Mouse (Mus musculus): ENCODE data around the gene E130114P18Rik. TPM values are rescaled to one million over a fixed set of nuclear protein-coding genes. Genes with fewer than 3 reads are reported as not detected.

Gene E130114P18Rik
- polyA plus RNA-seq, 1 experiment from 2014 or later, result 39.8 TPM

DNA sequence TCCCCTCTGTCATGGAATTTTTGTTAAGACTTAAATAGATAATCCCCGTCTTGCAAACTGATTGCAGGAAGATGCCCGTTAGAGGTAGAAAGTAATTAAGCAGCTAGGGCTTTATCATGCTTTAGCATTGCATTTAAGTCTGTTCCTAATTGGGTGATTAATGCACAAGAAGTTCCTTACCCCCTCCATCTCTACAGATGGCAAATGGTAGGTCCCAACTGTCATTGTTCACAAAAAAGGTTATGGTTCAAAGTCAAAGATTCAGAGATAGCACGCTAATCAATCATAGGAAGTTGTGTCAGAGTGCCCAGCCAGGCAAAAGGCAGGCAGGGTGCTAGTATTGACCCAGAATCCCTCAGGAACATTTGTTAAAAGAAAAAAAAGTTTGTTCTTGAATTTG lies 25.9 kb upstream of the E130114P18Rik start:
- Histone ChIP-seq H3K9me3 (no peaks in the 10 kb centered on the region), H3K4me1 (peaks cover 34% of the 10 kb centered on the region), H3K27ac (replicated peaks) (no peak overlapping the region), H3K4me2 (replicated peaks) (no peak overlapping the region), H3K27me3 (no peaks in the 10 kb centered on the region), H3K4me3 (no peak overlapping the region), H3K9ac (replicated peaks) (no peak overlapping the region), H3K36me3 (0 out of 2 replicates have a peak, but pooled peaks cover 3% of the 10 kb centered on the region)
- ATAC-seq (replicated peaks), result no peak
- 33% methylated on average over 3 of the region's 3 CpGs for WGBS

- Histone ChIP-seq H3K9me3 (no peaks in the 10 kb centered on the region), H3K36me3 (0 out of 2 replicates have a peak, but pooled peaks cover 4% of the 10 kb centered on the region), H3K9ac (replicated peaks) (no peak overlapping the region), H3K4me1 (peaks cover 42% of the 10 kb centered on the region), H3K27me3 (no peaks in the 10 kb centered on the region), H3K4me2 (replicated peaks) (peak overlapping the region; percentile 3; the same call in 1 of the 2 replicates), H3K27ac (replicated peaks) (peak overlapping the region; percentile 32; the same call in 1 of the 2 replicates), H3K4me3 (no peak overlapping the region)
- 0 out of 2 replicates have a peak, but pooled peaks have one; percentile 30 for ATAC-seq (replicated peaks)
- WGBS, result 64% methylated on average over 10 of the region's 10 CpGs
Observed at GRCm38 (mm10) chr4:97796505-97796904, 18.6 kb upstream of the E130114P18Rik start.

GRCm38 (mm10) chr4:97795957-97796356 lies 18.1 kb upstream of the E130114P18Rik start:
- Histone ChIP-seq H3K4me1 (peaks cover 46% of the 10 kb centered on the region), H3K27ac (replicated peaks) (peak overlapping the region; percentile 32), H3K4me3 (no peak overlapping the region), H3K27me3 (no peaks in the 10 kb centered on the region), H3K9ac (replicated peaks) (no peak overlapping the region), H3K9me3 (no peaks in the 10 kb centered on the region), H3K4me2 (replicated peaks) (peak overlapping the region; percentile 3; the same call in 1 of the 2 replicates), H3K36me3 (0 out of 2 replicates have a peak, but pooled peaks cover 3% of the 10 kb centered on the region)
- ATAC-seq (replicated peaks), result peak; percentile 54; the same call in 1 of the 2 replicates
- 51% methylated on average over 5 of the region's 5 CpGs for WGBS

DNA sequence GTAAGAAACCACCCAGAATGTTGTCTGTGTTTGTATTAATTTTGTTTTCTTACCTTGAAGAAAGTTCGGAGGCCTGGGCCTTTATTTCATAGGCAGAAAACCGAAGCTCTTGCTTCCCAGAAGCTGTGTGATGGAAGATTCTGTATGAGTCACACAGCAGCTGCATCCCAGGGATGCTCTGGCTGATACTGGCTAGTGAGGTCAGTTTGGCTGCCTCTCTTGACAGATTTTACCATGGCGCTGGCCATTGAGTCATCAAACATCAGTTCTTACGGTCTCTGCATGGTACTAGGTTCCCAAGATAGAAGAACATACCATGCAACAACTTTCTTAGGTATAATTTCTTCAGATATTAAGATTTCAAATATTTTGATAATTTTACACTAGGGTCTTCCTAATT lies 17.0 kb upstream of the E130114P18Rik start:
- Histone ChIP-seq H3K9ac (replicated peaks) (no peak overlapping the region), H3K36me3 (0 out of 2 replicates have a peak, but pooled peaks cover 3% of the 10 kb centered on the region), H3K4me3 (no peak overlapping the region), H3K4me1 (peaks cover 50% of the 10 kb centered on the region), H3K9me3 (no peaks in the 10 kb centered on the region), H3K27ac (replicated peaks) (no peak overlapping the region), H3K4me2 (replicated peaks) (no peak overlapping the region), H3K27me3 (no peaks in the 10 kb centered on the region)
- no peak for ATAC-seq (replicated peaks)
- 85% methylated on average over 4 of the region's 4 CpGs for WGBS

DNA sequence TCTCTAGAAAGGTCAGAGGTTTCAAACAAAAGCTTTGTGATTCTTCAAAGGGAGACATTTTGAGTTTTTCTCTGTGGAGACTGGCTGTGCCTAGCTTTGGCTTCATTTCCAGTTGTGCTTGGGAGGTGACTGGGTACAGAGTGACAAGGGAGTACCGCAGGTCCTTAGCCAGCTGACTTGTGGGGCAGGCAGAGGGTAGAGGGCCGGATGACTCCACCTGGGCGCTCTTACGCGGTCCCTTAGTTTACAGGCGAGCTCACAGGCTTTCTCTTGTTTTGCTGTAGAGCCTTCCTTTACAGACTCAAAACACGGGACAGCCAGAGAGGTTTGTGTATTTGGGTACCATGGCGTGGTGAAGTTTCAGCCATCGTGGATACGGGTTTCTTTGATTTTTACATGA lies 16.1 kb upstream of the E130114P18Rik start:
- 80% methylated on average over 10 of the region's 10 CpGs for WGBS
- Histone ChIP-seq H3K9ac (replicated peaks) (no peak overlapping the region), H3K4me3 (no peak overlapping the region), H3K9me3 (no peaks in the 10 kb centered on the region), H3K4me2 (replicated peaks) (no peak overlapping the region), H3K27ac (replicated peaks) (peak overlapping the region; percentile 23; the same call in 1 of the 2 replicates), H3K36me3 (0 out of 2 replicates have a peak, but pooled peaks cover 3% of the 10 kb centered on the region), H3K27me3 (no peaks in the 10 kb centered on the region), H3K4me1 (peaks cover 60% of the 10 kb centered on the region)
- no peak for ATAC-seq (replicated peaks)

DNA sequence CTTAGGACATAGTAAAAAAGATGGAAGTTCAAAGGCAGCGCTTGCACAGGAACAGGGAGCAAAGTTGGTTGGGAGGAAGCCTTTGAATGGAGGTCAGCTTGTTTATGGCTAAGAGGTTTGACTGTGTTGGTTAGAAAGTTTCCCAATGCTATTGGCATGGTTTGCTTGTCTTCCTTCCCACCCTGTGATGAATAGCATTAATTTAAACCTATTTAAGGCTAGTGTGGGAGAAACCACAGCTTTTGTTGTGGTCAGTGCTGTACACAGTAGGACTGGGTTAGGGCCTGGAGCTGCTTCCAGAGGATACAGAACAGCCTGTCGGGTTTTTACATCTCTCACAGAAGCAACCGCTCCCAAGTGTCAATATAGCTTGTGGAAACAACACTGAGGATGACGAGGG lies 10.7 kb upstream of the E130114P18Rik start:
- Histone ChIP-seq H3K27ac (replicated peaks) (peak overlapping the region; percentile 34), H3K9me3 (no peaks in the 10 kb centered on the region), H3K4me3 (no peak overlapping the region), H3K27me3 (no peaks in the 10 kb centered on the region), H3K4me2 (replicated peaks) (peak overlapping the region; percentile 9), H3K36me3 (peaks cover 1% of the 10 kb centered on the region; the same call in 1 of the 2 replicates), H3K9ac (replicated peaks) (no peak overlapping the region), H3K4me1 (peaks cover 69% of the 10 kb centered on the region)
- ATAC-seq (replicated peaks), result peak; percentile 30; the same call in 1 of the 2 replicates
- 30% methylated on average over 4 of the region's 4 CpGs for WGBS

- no peaks in the 10 kb centered on the region for H3K27me3 ChIP-seq
- peak; percentile 73; the same call in 1 of the 2 replicates for ATAC-seq (replicated peaks)
- peaks cover 66% of the 10 kb centered on the region for H3K4me1 ChIP-seq
- no peaks in the 10 kb centered on the region for H3K9me3 ChIP-seq
- H3K9ac ChIP-seq (replicated peaks), result no peak overlapping the region
- peaks cover 8% of the 10 kb centered on the region; the same call in 1 of the 2 replicates for H3K36me3 ChIP-seq
- H3K27ac ChIP-seq (replicated peaks), result peak overlapping the region; percentile 62
- 37% methylated on average over 3 of the region's 3 CpGs for WGBS
- no peak overlapping the region for H3K4me3 ChIP-seq
- H3K4me2 ChIP-seq (replicated peaks), result 0 out of 2 replicates have a peak overlapping the region, but pooled peaks have one; percentile 2
Observed at GRCm38 (mm10) chr4:97787515-97787914, 9.6 kb upstream of the E130114P18Rik start.

GRCm38 (mm10) chr4:97786571-97786970 lies 8.7 kb upstream of the E130114P18Rik start:
- no peak overlapping the region for H3K9ac ChIP-seq (replicated peaks)
- H3K27me3 ChIP-seq, result no peaks in the 10 kb centered on the region
- H3K4me1 ChIP-seq, result peaks cover 60% of the 10 kb centered on the region
- ATAC-seq (replicated peaks), result no peak
- H3K9me3 ChIP-seq, result no peaks in the 10 kb centered on the region
- no peak overlapping the region for H3K4me3 ChIP-seq
- 0 out of 2 replicates have a peak overlapping the region, but pooled peaks have one; percentile 2 for H3K4me2 ChIP-seq (replicated peaks)
- H3K36me3 ChIP-seq, result peaks cover 8% of the 10 kb centered on the region; the same call in 1 of the 2 replicates
- H3K27ac ChIP-seq (replicated peaks), result peak overlapping the region; percentile 62; the same call in 1 of the 2 replicates
- 67% methylated on average over 8 of the region's 8 CpGs for WGBS

GRCm38 (mm10) chr4:97785547-97786271 lies 7.8 kb upstream of the E130114P18Rik start:
- Histone ChIP-seq H3K36me3 (peaks cover 8% of the 10 kb centered on the region; the same call in 1 of the 2 replicates), H3K9me3 (no peaks in the 10 kb centered on the region), H3K4me2 (replicated peaks) (peak overlapping the region; percentile 27), H3K27ac (replicated peaks) (peak overlapping the region; percentile 78), H3K9ac (replicated peaks) (no peak overlapping the region), H3K4me1 (peaks cover 59% of the 10 kb centered on the region), H3K27me3 (no peaks in the 10 kb centered on the region), H3K4me3 (peak overlapping the region; percentile 17; the same call in 1 of the 2 replicates)
- no peak for ATAC-seq (replicated peaks)
- WGBS, result 46% methylated on average over 8 of the region's 8 CpGs

DNA sequence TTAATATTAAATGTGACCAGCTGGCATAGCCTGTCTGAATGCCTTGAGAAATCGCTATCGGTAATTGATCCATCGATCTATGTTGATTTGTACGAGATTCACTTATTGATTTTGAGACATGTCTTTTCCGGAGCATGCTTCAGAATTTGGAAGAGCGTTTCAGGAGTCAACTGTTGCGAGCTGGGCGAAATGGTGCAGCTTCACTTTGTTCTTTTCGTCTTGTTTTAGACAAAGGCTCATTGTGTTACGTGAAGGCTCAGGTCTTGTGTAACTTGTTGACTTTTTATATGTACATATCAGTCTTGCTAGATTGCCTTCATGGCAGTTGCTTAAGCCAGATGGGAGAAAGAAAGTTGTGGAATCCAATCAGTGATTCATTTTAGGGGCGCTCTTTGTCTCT lies 6.4 kb upstream of the E130114P18Rik start:
- Histone ChIP-seq H3K4me3 (peak overlapping the region; percentile 5), H3K27ac (replicated peaks) (peak overlapping the region; percentile 78), H3K4me1 (peaks cover 55% of the 10 kb centered on the region), H3K4me2 (replicated peaks) (peak overlapping the region; percentile 27; the same call in 1 of the 2 replicates), H3K9ac (replicated peaks) (no peak overlapping the region), H3K27me3 (no peaks in the 10 kb centered on the region), H3K36me3 (peaks cover 8% of the 10 kb centered on the region; the same call in 1 of the 2 replicates), H3K9me3 (no peaks in the 10 kb centered on the region)
- ATAC-seq (replicated peaks), result no peak
- WGBS, result 74% methylated on average over 11 of the region's 11 CpGs

- no peak overlapping the region for H3K4me3 ChIP-seq
- H3K36me3 ChIP-seq, result peaks cover 8% of the 10 kb centered on the region; the same call in 1 of the 2 replicates
- H3K27ac ChIP-seq (replicated peaks), result peak overlapping the region; percentile 78
- peaks cover 46% of the 10 kb centered on the region for H3K4me1 ChIP-seq
- H3K9ac ChIP-seq (replicated peaks), result no peak overlapping the region
- 90% methylated on average over 26 of the region's 26 CpGs for WGBS
- ATAC-seq (replicated peaks), result no peak
- no peaks in the 10 kb centered on the region for H3K9me3 ChIP-seq
- peak overlapping the region; percentile 36; the same call in 1 of the 2 replicates for H3K4me2 ChIP-seq (replicated peaks)
- H3K27me3 ChIP-seq, result no peaks in the 10 kb centered on the region
Observed at GRCm38 (mm10) chr4:97783073-97783879, 5.4 kb upstream of the E130114P18Rik start.

All from forebrain, embryonic 15.5 days (tissue).